Mouse (Mus musculus): ENCODE data around the gene Ppp2r1b. TPM values are rescaled to one million over a fixed set of nuclear protein-coding genes. Genes with fewer than 3 reads are reported as not detected.

Ppp2r1b gene
- polyA plus RNA-seq, 2 experiments, result 25.2 to 51.0 TPM

DNA sequence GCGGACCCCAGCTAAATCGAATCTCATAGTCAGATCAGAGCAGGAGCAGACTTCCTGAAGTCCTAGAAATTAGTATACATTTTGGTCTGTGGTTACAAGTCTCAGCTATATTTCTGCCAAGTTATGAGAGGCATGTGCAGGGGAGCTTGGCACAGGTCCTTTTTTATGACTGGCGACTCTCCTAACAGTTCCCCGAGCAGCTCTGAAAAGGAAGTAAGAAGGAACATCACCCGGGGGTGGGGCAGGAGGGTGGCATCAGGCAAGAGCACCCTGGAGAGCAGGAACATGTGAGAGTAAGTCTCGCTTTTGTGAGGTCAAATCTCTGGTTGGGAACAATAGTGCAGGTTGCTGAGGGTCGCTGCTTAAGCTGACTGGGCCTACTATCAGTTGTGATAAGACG lies 5.6 kb downstream of the Ppp2r1b start:
- H3K9ac ChIP-seq (ENCODE audit: low read depth, low read length, severe bottlenecking), result no peak overlapping the region
- H3K4me3 ChIP-seq (replicated peaks; ENCODE audit: low read length), result no peak overlapping the region
- no peaks in the 10 kb centered on the region for H3K9me3 ChIP-seq (ENCODE audit: control insufficient read depth, low read length)
- peaks cover 10% of the 10 kb centered on the region for H3K4me1 ChIP-seq (ENCODE audit: control insufficient read depth, insufficient read depth, low read length)
- DNase-seq (ENCODE audit: low spot score) (no peak), ATAC-seq (ENCODE audit: low FRiP score, low read depth) (no peak)
- WGBS, result 62% methylated on average over 8 of the region's 8 CpGs
- TF ChIP-seq POLR2A (IDR thresholded peaks at IDR 0.05; ENCODE audit: borderline replicate concordance, extremely low read depth, insufficient read depth, insufficient read length), result no peak
- no peaks in the 10 kb centered on the region for H3K36me3 ChIP-seq (ENCODE audit: control insufficient read depth, insufficient read depth, low read length)
- H3K27ac ChIP-seq (replicated peaks; ENCODE audit: low read depth, low read length), result no peak overlapping the region
- H3K27me3 ChIP-seq (ENCODE audit: control insufficient read depth, insufficient read depth, low read length), result no peaks in the 10 kb centered on the region
- no peak overlapping the region for H3K4me2 ChIP-seq (replicated peaks; ENCODE audit: low read depth, low read length, severe bottlenecking)

DNA sequence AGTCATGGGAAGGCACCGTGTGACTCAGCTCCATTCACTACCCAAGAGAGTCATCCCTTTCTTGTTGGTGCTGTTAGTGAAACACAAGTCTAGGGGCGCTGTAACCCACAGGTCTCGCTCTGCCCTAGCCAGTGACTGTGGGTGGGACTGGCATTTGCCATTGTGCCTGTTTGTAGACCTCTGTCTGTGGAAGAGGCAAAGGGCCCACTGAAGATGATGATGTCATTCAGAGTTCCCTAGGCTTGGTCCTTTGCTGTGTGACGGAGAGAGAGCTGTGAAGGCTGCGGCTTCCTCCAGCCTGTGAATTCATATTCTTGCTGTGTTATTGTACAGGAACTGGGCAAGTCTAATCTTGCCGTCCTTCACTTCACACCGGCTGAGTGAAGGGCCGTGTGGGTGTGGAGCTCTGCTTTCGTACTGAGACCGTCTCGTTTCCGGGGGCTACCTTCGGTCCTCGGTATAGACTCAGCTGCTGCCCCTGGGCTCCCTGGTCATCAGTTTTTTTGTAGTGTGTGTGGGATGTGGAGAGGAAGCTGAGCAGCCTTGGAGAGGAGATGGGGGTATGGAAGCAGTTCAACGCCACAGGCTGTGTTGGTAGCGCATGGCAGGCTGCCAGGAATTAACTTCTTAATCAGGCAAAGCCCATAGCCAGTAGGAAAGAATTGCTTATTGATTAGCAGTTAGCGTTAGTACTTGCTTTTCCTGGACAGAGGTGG lies 7.7 kb downstream of the Ppp2r1b start:
- Histone ChIP-seq H3K4me3 (replicated peaks; ENCODE audit: low read length) (no peak overlapping the region), H3K27ac (replicated peaks; ENCODE audit: low read depth, low read length) (no peak overlapping the region), H3K9me3 (ENCODE audit: control insufficient read depth, low read length) (no peaks in the 10 kb centered on the region), H3K36me3 (ENCODE audit: control insufficient read depth, insufficient read depth, low read length) (no peaks in the 10 kb centered on the region), H3K4me2 (replicated peaks; ENCODE audit: low read depth, low read length, severe bottlenecking) (no peak overlapping the region), H3K4me1 (ENCODE audit: control insufficient read depth, insufficient read depth, low read length) (peaks cover 15% of the 10 kb centered on the region), H3K9ac (ENCODE audit: low read depth, low read length, severe bottlenecking) (no peak overlapping the region), H3K27me3 (ENCODE audit: control insufficient read depth, insufficient read depth, low read length) (no peaks in the 10 kb centered on the region)
- ATAC-seq (ENCODE audit: low FRiP score, low read depth), result no peak
- WGBS, result 57% methylated on average over 17 of the region's 17 CpGs
- peak; percentile 8 for DNase-seq (ENCODE audit: low spot score)
- TF ChIP-seq POLR2A (IDR thresholded peaks at IDR 0.05; ENCODE audit: borderline replicate concordance, extremely low read depth, insufficient read depth, insufficient read length), result no peak

- ATAC-seq (ENCODE audit: low FRiP score, low read depth), result no peak
- no peak for TF ChIP-seq POLR2A (IDR thresholded peaks at IDR 0.05; ENCODE audit: borderline replicate concordance, extremely low read depth, insufficient read depth, insufficient read length)
These were observed 9.3 kb downstream of the Ppp2r1b start for GRCm38 (mm10) chr9:50854376-50854775.

DNA sequence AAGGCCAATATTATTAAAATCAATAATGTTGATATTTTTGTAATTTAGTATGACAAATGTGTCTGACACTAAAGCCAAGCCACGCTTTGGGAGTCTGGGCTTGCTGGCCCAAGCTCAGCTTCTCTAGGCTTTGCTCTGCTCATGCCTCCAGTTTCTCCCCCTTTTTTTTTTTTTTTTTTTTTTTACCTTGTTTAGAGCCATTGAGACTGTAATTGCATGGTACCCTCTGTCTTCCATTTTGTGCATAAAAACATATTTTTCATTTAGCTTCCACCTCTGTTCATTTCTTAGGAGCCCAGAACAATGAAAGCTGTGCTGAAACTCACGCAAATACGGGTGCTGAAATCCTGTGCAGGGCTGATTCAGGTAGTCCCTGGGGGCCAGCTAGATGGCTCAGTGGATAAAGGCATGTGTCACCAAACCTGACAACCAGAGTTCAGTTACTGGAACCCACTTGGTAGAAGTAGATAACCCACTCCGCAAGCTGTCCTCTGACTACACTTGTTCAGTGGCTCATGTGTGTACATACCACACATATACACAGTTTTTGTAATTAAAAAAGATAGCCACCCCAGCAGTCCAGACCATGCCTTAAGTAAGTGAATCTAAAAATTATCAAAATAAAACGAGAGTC lies 10.1 kb downstream of the Ppp2r1b start:
- H3K4me1 ChIP-seq (ENCODE audit: control insufficient read depth, insufficient read depth, low read length), result peaks cover 12% of the 10 kb centered on the region
- H3K27me3 ChIP-seq (ENCODE audit: control insufficient read depth, insufficient read depth, low read length), result no peaks in the 10 kb centered on the region
- ATAC-seq (ENCODE audit: low FRiP score, low read depth) (no peak), DNase-seq (ENCODE audit: low spot score) (no peak)
- TF ChIP-seq POLR2A (IDR thresholded peaks at IDR 0.05; ENCODE audit: borderline replicate concordance, extremely low read depth, insufficient read depth, insufficient read length), result no peak
- H3K4me3 ChIP-seq (replicated peaks; ENCODE audit: low read length), result no peak overlapping the region
- 90% methylated on average over 5 of the region's 5 CpGs for WGBS
- no peaks in the 10 kb centered on the region for H3K9me3 ChIP-seq (ENCODE audit: control insufficient read depth, low read length)
- no peak overlapping the region for H3K4me2 ChIP-seq (replicated peaks; ENCODE audit: low read depth, low read length, severe bottlenecking)
- no peak overlapping the region for H3K9ac ChIP-seq (ENCODE audit: low read depth, low read length, severe bottlenecking)
- H3K27ac ChIP-seq (replicated peaks; ENCODE audit: low read depth, low read length), result no peak overlapping the region
- H3K36me3 ChIP-seq (ENCODE audit: control insufficient read depth, insufficient read depth, low read length), result peaks cover 12% of the 10 kb centered on the region

More at GRCm38 (mm10) chr9:50854376-50854775, 9.3 kb downstream of the Ppp2r1b start:
- no peak overlapping the region for H3K4me3 ChIP-seq (replicated peaks; ENCODE audit: low read length)
- H3K4me2 ChIP-seq (replicated peaks; ENCODE audit: low read depth, low read length, severe bottlenecking), result no peak overlapping the region
- no peaks in the 10 kb centered on the region for H3K27me3 ChIP-seq (ENCODE audit: control insufficient read depth, insufficient read depth, low read length)
- no peak overlapping the region for H3K27ac ChIP-seq (replicated peaks; ENCODE audit: low read depth, low read length)
- peaks cover 3% of the 10 kb centered on the region for H3K36me3 ChIP-seq (ENCODE audit: control insufficient read depth, insufficient read depth, low read length)
- 51% methylated on average over 8 of the region's 8 CpGs for WGBS
- no peak for DNase-seq (ENCODE audit: low spot score)
- H3K4me1 ChIP-seq (ENCODE audit: control insufficient read depth, insufficient read depth, low read length), result peaks cover 19% of the 10 kb centered on the region
- no peak overlapping the region for H3K9ac ChIP-seq (ENCODE audit: low read depth, low read length, severe bottlenecking)
- H3K9me3 ChIP-seq (ENCODE audit: control insufficient read depth, low read length), result no peaks in the 10 kb centered on the region

DNA sequence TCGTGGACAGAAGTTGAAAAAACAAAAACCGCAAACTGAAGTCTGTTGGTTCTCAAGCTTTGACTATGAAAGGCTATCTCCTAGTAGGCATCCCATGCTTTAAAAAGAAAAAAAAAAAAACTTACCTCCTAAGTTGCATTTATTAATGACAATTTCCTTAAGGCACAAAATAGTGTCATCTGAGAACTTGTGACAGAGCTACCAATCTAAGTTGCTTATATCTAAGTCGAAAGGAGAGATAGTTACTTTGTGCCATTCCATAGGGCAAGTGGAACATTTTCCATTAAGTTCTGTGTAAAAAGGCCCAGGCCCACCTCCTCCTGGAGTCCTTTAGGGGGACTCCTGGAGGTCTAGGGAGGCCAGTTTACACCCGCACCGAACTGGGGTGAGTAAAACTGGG lies 10.7 kb downstream of the Ppp2r1b start:
- Histone ChIP-seq H3K9me3 (ENCODE audit: control insufficient read depth, low read length) (no peaks in the 10 kb centered on the region), H3K36me3 (ENCODE audit: control insufficient read depth, insufficient read depth, low read length) (peaks cover 16% of the 10 kb centered on the region), H3K27me3 (ENCODE audit: control insufficient read depth, insufficient read depth, low read length) (no peaks in the 10 kb centered on the region), H3K4me1 (ENCODE audit: control insufficient read depth, insufficient read depth, low read length) (peaks cover 9% of the 10 kb centered on the region), H3K4me3 (replicated peaks; ENCODE audit: low read length) (peak overlapping the region; percentile 81), H3K27ac (replicated peaks; ENCODE audit: low read depth, low read length) (peak overlapping the region; percentile 81), H3K4me2 (replicated peaks; ENCODE audit: low read depth, low read length, severe bottlenecking) (peak overlapping the region; percentile 68), H3K9ac (ENCODE audit: low read depth, low read length, severe bottlenecking) (peak overlapping the region; percentile 81; the same call in 1 of the 2 replicates)
- WGBS, result 58% methylated on average over 5 of the region's 5 CpGs
- DNase-seq (ENCODE audit: low spot score) (no peak), ATAC-seq (ENCODE audit: low FRiP score, low read depth) (no peak)
- no peak for TF ChIP-seq POLR2A (IDR thresholded peaks at IDR 0.05; ENCODE audit: borderline replicate concordance, extremely low read depth, insufficient read depth, insufficient read length)

All from limb, embryonic 14.5 days (tissue).